Mouse (Mus musculus): ENCODE results near the gene Coq10a. TPM values are rescaled to one million over a fixed set of nuclear protein-coding genes. Genes with fewer than 3 reads are reported as not detected.

The Coq10a gene
- polyA plus RNA-seq, 1 experiment from 2014 or later, result 37.6 TPM

Small RNA genes within 50 kb of the gene (microRNA-seq; reads per million reads assigned to microRNA genes)
- not detected for gene Gm25361
- not detected for gene Gm26308
- gene Mir6914, result not detected
- 1.6 reads per million for gene Mir6915

Other genes starting within 250 kb of the Coq10a start
- gene Rbms2, start 188.7 kb downstream of the Coq10a start, polyA plus RNA-seq (2015; fragmentation: Nextera tagmentation; extraction: Ambion mirVana), result 11.1 and 13.1 TPM in 2 replicates
- 0.75 and 1.3 TPM in 2 replicates for gene Gls2, start 174.5 kb downstream of the Coq10a start, polyA plus RNA-seq (2015; fragmentation: Nextera tagmentation; extraction: Ambion mirVana)
- gene Spryd4, start 157.2 kb downstream of the Coq10a start, polyA plus RNA-seq (2015; fragmentation: Nextera tagmentation; extraction: Ambion mirVana), result 19.6 and 21.7 TPM in 2 replicates
- 0.14 and 0.21 TPM in 2 replicates for gene Mip, start 143.2 kb downstream of the Coq10a start, polyA plus RNA-seq (2015; fragmentation: Nextera tagmentation; extraction: Ambion mirVana)
- gene Timeless, start 136.9 kb downstream of the Coq10a start, polyA plus RNA-seq (2015; fragmentation: Nextera tagmentation; extraction: Ambion mirVana), result 24.6 and 29.5 TPM in 2 replicates
- gene Apon, start 114.9 kb downstream of the Coq10a start, polyA plus RNA-seq (2015; fragmentation: Nextera tagmentation; extraction: Ambion mirVana), result 0.18 and 0.27 TPM in 2 replicates
- gene Apof, start 100.3 kb downstream of the Coq10a start, polyA plus RNA-seq (2015; fragmentation: Nextera tagmentation; extraction: Ambion mirVana), result not detected in 2 replicates
- 21.4 and 22.6 TPM in 2 replicates for gene Stat2, start 98.4 kb downstream of the Coq10a start, polyA plus RNA-seq (2015; fragmentation: Nextera tagmentation; extraction: Ambion mirVana)
- 0.10 TPM in 1 of 2 replicates, not detected in the other for gene Il23a, start 70.2 kb downstream of the Coq10a start, polyA plus RNA-seq (2015; fragmentation: Nextera tagmentation; extraction: Ambion mirVana)
- gene Pan2, start 65.7 kb downstream of the Coq10a start, polyA plus RNA-seq (2015; fragmentation: Nextera tagmentation; extraction: Ambion mirVana), result 25.3 and 25.8 TPM in 2 replicates
- 227 and 228 TPM in 2 replicates for gene Cnpy2, start 46.5 kb downstream of the Coq10a start, polyA plus RNA-seq (2015; fragmentation: Nextera tagmentation; extraction: Ambion mirVana)
- 232 and 235 TPM in 2 replicates for gene Cs, start 31.3 kb downstream of the Coq10a start, polyA plus RNA-seq (2015; fragmentation: Nextera tagmentation; extraction: Ambion mirVana)
- gene Ankrd52, start 8.1 kb upstream of the Coq10a start, polyA plus RNA-seq (2015; fragmentation: Nextera tagmentation; extraction: Ambion mirVana), result 11.7 and 12.9 TPM in 2 replicates
- not detected in 2 replicates for gene Slc39a5, start 32.2 kb upstream of the Coq10a start, polyA plus RNA-seq (2015; fragmentation: Nextera tagmentation; extraction: Ambion mirVana)
- gene Nabp2, start 42.5 kb upstream of the Coq10a start, polyA plus RNA-seq (2015; fragmentation: Nextera tagmentation; extraction: Ambion mirVana), result 126 and 139 TPM in 2 replicates
- gene Rnf41, start 42.7 kb upstream of the Coq10a start, polyA plus RNA-seq (2015; fragmentation: Nextera tagmentation; extraction: Ambion mirVana), result 81.9 and 83.8 TPM in 2 replicates
- gene Smarcc2, start 90.3 kb upstream of the Coq10a start, polyA plus RNA-seq (2015; fragmentation: Nextera tagmentation; extraction: Ambion mirVana), result 195 and 196 TPM in 2 replicates
- 933 and 943 TPM in 2 replicates for gene Myl6, start 125.1 kb upstream of the Coq10a start, polyA plus RNA-seq (2015; fragmentation: Nextera tagmentation; extraction: Ambion mirVana)
- 4.1 and 4.2 TPM in 2 replicates for gene Myl6b, start 129.7 kb upstream of the Coq10a start, polyA plus RNA-seq (2015; fragmentation: Nextera tagmentation; extraction: Ambion mirVana)
- 16.4 and 17.6 TPM in 2 replicates for gene Esyt1, start 156.9 kb upstream of the Coq10a start, polyA plus RNA-seq (2015; fragmentation: Nextera tagmentation; extraction: Ambion mirVana)
- gene Zc3h10, start 178.8 kb upstream of the Coq10a start, polyA plus RNA-seq (2015; fragmentation: Nextera tagmentation; extraction: Ambion mirVana), result 19.7 and 20.9 TPM in 2 replicates
- gene Rpl41, start 180.3 kb upstream of the Coq10a start, polyA plus RNA-seq (2015; fragmentation: Nextera tagmentation; extraction: Ambion mirVana), result 2,639 and 2,680 TPM in 2 replicates
- 125 and 129 TPM in 2 replicates for gene Pa2g4, start 197.0 kb upstream of the Coq10a start, polyA plus RNA-seq (2015; fragmentation: Nextera tagmentation; extraction: Ambion mirVana)
- gene Erbb3, start 220.7 kb upstream of the Coq10a start, polyA plus RNA-seq (2015; fragmentation: Nextera tagmentation; extraction: Ambion mirVana), result 3.0 and 3.5 TPM in 2 replicates

Data from hindbrain, embryonic 13.5 days (tissue).